Mouse (Mus musculus): ENCODE data around the gene Agap3. TPM values are rescaled to one million over a fixed set of nuclear protein-coding genes. Genes with fewer than 3 reads are reported as not detected.

The Agap3 gene
- polyA plus RNA-seq, 1 experiment, result 17.2 TPM

DNA sequence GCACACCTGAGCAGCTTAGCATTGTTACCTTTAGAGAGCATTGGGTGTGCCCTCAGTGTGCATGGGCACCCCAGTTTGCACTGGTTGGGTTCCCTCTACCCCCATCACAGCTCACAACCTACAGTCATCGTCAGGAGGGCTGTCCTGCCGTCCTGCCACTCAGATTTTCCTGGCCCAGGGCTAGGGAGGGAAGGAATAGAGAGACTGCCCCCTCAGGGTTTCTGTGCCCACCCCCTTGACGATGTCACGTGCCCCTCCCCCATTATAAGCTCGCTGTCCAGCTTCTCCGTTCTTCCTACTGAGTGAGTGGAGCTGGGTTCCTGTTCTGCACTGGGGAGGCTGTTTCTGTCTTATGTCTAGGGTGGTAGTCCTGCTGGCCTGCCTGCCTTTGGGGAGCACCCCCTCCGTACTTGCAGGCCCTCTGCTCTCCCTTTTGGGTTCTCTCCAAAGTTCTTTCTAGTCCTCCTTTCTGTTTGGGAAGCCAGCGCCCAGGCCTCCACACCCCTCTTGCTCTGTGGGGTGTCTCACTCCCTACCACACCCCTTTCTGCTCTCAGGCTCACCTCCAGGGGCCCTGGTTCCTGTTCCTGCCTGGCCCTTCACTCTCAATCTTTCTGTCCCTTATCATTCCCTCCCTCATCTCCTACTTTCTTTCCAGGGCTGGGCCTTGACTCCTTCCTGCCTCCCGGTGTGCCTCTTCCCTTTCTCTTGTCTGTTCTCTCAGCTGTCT, 25.3 kb upstream of the Agap3 start:
- TF ChIP-seq GATA1 (IDR thresholded peaks at IDR 0.05; ENCODE audit: low read length), result no peak
- TF ChIP-seq TAL1 (IDR thresholded peaks at IDR 0.05; ENCODE audit: low read length), result no peak
- H3K36me3 ChIP-seq (ENCODE audit: control insufficient read depth), result peaks cover 24% of the 10 kb centered on the region
- H3K4me1 ChIP-seq (ENCODE audit: control insufficient read depth), result peaks cover 56% of the 10 kb centered on the region
- H3K27me3 ChIP-seq (ENCODE audit: control insufficient read depth), result peaks cover 26% of the 10 kb centered on the region
- no peaks in the 10 kb centered on the region for H3K9me3 ChIP-seq (ENCODE audit: control insufficient read depth, low read length)
- peak overlapping the region; percentile 83 for H3K4me3 ChIP-seq (replicated peaks)

DNA sequence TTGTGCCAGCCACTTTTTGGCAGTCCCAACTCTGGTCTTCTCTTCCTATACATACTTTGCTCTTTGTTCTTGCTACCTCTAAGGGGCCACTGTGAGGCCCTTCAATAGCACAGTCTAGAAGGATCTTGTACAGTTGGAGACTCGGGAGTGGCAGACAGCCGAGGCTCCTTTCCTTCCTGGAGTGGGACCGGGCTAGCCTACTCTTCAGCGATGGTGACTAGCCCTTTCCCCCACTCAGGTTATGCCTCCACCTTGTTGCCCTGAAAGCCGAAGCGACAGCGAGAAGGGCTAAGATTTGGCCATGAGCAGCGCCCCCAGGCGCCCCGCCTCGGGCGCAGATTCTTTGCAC, 24.7 kb upstream of the Agap3 start:
- no peak for TF ChIP-seq TAL1 (IDR thresholded peaks at IDR 0.05; ENCODE audit: low read length)
- no peak for TF ChIP-seq GATA1 (IDR thresholded peaks at IDR 0.05; ENCODE audit: low read length)
- H3K4me1 ChIP-seq (ENCODE audit: control insufficient read depth), result peaks cover 56% of the 10 kb centered on the region
- H3K36me3 ChIP-seq (ENCODE audit: control insufficient read depth), result peaks cover 30% of the 10 kb centered on the region
- no peak overlapping the region for H3K4me3 ChIP-seq (replicated peaks)
- peaks cover 26% of the 10 kb centered on the region for H3K27me3 ChIP-seq (ENCODE audit: control insufficient read depth)
- H3K9me3 ChIP-seq (ENCODE audit: control insufficient read depth, low read length), result no peaks in the 10 kb centered on the region

- H3K27me3 ChIP-seq (ENCODE audit: control insufficient read depth), result peaks cover 26% of the 10 kb centered on the region
- H3K36me3 ChIP-seq (ENCODE audit: control insufficient read depth), result peaks cover 36% of the 10 kb centered on the region
- H3K4me3 ChIP-seq (replicated peaks), result peak overlapping the region; percentile 39
- TF ChIP-seq GATA1 (IDR thresholded peaks at IDR 0.05; ENCODE audit: low read length) (no peak), TAL1 (IDR thresholded peaks at IDR 0.05; ENCODE audit: low read length) (no peak)
- H3K4me1 ChIP-seq (ENCODE audit: control insufficient read depth), result peaks cover 50% of the 10 kb centered on the region
- H3K9me3 ChIP-seq (ENCODE audit: control insufficient read depth, low read length), result no peaks in the 10 kb centered on the region
Measured at GRCm38 (mm10) chr5:24427981-24428402, 24.0 kb upstream of the Agap3 start.

- H3K36me3 ChIP-seq (ENCODE audit: control insufficient read depth), result peaks cover 40% of the 10 kb centered on the region
Measured at GRCm38 (mm10) chr5:24428596-24428995, 23.4 kb upstream of the Agap3 start.

DNA sequence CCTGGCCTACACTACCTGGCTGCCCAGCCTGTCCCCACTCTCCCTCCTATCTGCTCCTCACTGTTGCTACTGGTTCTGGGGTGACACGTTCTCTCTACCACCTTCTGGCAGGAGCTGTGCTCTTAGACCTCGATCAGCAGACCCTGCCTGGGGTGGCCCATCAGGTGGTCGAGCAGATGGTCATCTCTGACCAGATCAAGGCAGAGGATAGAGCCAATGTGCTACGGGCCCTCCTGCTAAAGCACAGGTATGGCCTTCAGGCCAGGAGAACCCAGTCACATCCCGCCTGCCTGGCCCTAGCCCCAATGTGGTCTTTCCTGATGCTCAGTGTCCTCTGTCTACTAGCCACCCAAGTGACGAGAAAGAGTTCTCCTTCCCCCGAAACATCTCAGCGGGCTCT, 18.0 kb upstream of the Agap3 start:
- H3K36me3 ChIP-seq (ENCODE audit: control insufficient read depth), result peaks cover 74% of the 10 kb centered on the region
- no peak overlapping the region for H3K4me3 ChIP-seq (replicated peaks)
- H3K27me3 ChIP-seq (ENCODE audit: control insufficient read depth), result no peaks in the 10 kb centered on the region
- H3K4me1 ChIP-seq (ENCODE audit: control insufficient read depth), result no peaks in the 10 kb centered on the region
- H3K9me3 ChIP-seq (ENCODE audit: control insufficient read depth, low read length), result no peaks in the 10 kb centered on the region
- TF ChIP-seq TAL1 (IDR thresholded peaks at IDR 0.05; ENCODE audit: low read length) (no peak), GATA1 (IDR thresholded peaks at IDR 0.05; ENCODE audit: low read length) (no peak)

More at GRCm38 (mm10) chr5:24428596-24428995, 23.4 kb upstream of the Agap3 start:
- no peaks in the 10 kb centered on the region for H3K9me3 ChIP-seq (ENCODE audit: control insufficient read depth, low read length)
- TF ChIP-seq TAL1 (IDR thresholded peaks at IDR 0.05; ENCODE audit: low read length) (no peak), GATA1 (IDR thresholded peaks at IDR 0.05; ENCODE audit: low read length) (no peak)
- peaks cover 26% of the 10 kb centered on the region for H3K27me3 ChIP-seq (ENCODE audit: control insufficient read depth)
- H3K4me3 ChIP-seq (replicated peaks), result peak overlapping the region; percentile 39
- H3K4me1 ChIP-seq (ENCODE audit: control insufficient read depth), result peaks cover 45% of the 10 kb centered on the region

DNA sequence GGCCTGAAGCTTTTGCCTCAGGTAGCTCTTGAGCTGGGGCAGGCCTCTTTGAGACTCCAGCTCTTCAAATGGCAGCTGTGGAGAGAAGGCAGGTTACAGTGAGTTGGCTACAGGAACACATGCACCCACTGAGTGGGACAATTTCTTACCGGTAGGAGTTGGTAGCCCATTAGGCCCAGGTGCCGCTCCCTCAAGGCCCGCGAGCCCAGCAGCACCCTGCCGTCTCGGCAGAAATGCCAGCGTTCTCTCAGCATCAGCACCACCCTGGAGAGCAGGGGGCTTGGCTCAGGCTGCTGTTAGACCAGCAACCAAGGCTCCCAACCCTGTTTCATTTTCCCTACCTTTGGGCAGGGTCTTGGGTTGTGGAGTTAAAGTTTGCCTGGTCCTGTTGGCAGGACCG, 10.8 kb upstream of the Agap3 start:
- Histone ChIP-seq H3K4me1 (ENCODE audit: control insufficient read depth) (peaks cover 35% of the 10 kb centered on the region), H3K36me3 (ENCODE audit: control insufficient read depth) (peaks cover 60% of the 10 kb centered on the region), H3K27me3 (ENCODE audit: control insufficient read depth) (no peaks in the 10 kb centered on the region), H3K4me3 (replicated peaks) (no peak overlapping the region), H3K9me3 (ENCODE audit: control insufficient read depth, low read length) (no peaks in the 10 kb centered on the region)
- TF ChIP-seq TAL1 (IDR thresholded peaks at IDR 0.05; ENCODE audit: low read length) (no peak), GATA1 (IDR thresholded peaks at IDR 0.05; ENCODE audit: low read length) (no peak)

- H3K4me3 ChIP-seq (replicated peaks), result no peak overlapping the region
- H3K9me3 ChIP-seq (ENCODE audit: control insufficient read depth, low read length), result no peaks in the 10 kb centered on the region
- TF ChIP-seq GATA1 (IDR thresholded peaks at IDR 0.05; ENCODE audit: low read length) (no peak), TAL1 (IDR thresholded peaks at IDR 0.05; ENCODE audit: low read length) (no peak)
- peaks cover 60% of the 10 kb centered on the region for H3K36me3 ChIP-seq (ENCODE audit: control insufficient read depth)
- no peaks in the 10 kb centered on the region for H3K27me3 ChIP-seq (ENCODE audit: control insufficient read depth)
- peaks cover 42% of the 10 kb centered on the region for H3K4me1 ChIP-seq (ENCODE audit: control insufficient read depth)
Measured at GRCm38 (mm10) chr5:24442029-24442428, 9.9 kb upstream of the Agap3 start.

DNA sequence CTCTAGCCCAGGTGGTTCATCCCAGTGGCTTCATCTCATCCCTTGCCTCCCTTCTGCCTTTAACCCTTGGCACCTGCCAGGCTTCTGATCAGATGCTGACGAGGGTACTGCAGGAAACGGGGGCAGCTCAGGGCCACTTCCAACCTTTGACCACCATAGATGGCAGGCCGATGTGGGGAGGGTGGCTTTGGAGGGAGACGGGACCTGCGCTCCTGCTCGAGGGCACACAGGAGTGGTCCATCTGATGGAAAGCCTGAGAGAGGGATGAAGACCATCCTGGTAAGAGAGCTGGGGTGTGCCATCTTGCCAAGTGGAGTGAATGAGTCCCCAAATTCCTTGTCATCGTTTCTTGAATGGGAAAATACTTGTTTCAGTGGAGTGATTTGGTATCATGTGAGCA, 8.8 kb upstream of the Agap3 start:
- H3K36me3 ChIP-seq (ENCODE audit: control insufficient read depth), result peaks cover 57% of the 10 kb centered on the region

DNA sequence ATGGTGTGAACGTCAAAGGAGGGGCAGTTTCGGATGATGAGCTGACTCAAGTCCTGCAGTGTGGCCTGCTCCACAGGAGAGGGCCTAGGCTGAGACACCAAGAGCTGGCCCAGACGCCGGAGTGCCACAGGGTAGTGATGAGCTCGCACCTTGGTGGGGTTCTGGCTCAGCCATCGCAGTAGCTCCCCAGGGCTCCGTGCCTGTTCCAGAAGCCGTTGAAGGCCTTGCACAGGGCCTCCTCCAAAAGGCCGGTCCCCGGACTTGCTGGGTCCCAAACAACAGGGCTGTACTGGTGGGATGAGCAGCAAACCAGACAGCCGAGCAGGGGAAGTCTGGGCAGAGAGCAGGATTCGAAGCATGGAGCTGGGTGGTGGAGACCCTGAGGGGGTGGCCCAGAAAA, 8.1 kb upstream of the Agap3 start:
- H3K9me3 ChIP-seq (ENCODE audit: control insufficient read depth, low read length), result no peaks in the 10 kb centered on the region
- H3K36me3 ChIP-seq (ENCODE audit: control insufficient read depth), result peaks cover 51% of the 10 kb centered on the region
- H3K27me3 ChIP-seq (ENCODE audit: control insufficient read depth), result no peaks in the 10 kb centered on the region
- peaks cover 60% of the 10 kb centered on the region for H3K4me1 ChIP-seq (ENCODE audit: control insufficient read depth)
- TF ChIP-seq GATA1 (IDR thresholded peaks at IDR 0.05; ENCODE audit: low read length) (no peak), TAL1 (IDR thresholded peaks at IDR 0.05; ENCODE audit: low read length) (no peak)
- peak overlapping the region; percentile 85 for H3K4me3 ChIP-seq (replicated peaks)

More for the DNA sequence above, 8.8 kb upstream of the Agap3 start:
- Histone ChIP-seq H3K4me1 (ENCODE audit: control insufficient read depth) (peaks cover 54% of the 10 kb centered on the region), H3K9me3 (ENCODE audit: control insufficient read depth, low read length) (no peaks in the 10 kb centered on the region), H3K4me3 (replicated peaks) (no peak overlapping the region), H3K27me3 (ENCODE audit: control insufficient read depth) (no peaks in the 10 kb centered on the region)
- TF ChIP-seq TAL1 (IDR thresholded peaks at IDR 0.05; ENCODE audit: low read length), result no peak
- TF ChIP-seq GATA1 (IDR thresholded peaks at IDR 0.05; ENCODE audit: low read length), result no peak

Measured in erythroblast, embryonic 14.5 days (primary cell).